ENCODE assay signal across 8 mouse cellular contexts in genomic region chr13:69543595-69543994, GRCm38 (mm10). TPM values are rescaled to one million over a fixed set of nuclear protein-coding genes. Genes with fewer than 3 reads are reported as not detected.
A peak's percentile ranks its signal among the peaks of the same experiment; 100 is the strongest.
DNase-seq lines count a peak whose midpoint lies in the region; ATAC-seq and TF ChIP-seq lines count a peak whose summit lies in the region.

No protein-coding gene starts in this region.

- no peak for TF ChIP-seq EP300 in stomach, postnatal 0 days (optimal IDR thresholded peaks at IDR 0.05)

- H3K9ac ChIP-seq in forebrain, postnatal 0 days = no peak overlapping the region
- no peak overlapping the region for H3K9ac ChIP-seq in forebrain, embryonic 14.5 days (ENCODE audit: low read length)
- H3K9ac ChIP-seq in neural tube, embryonic 11.5 days (ENCODE audit: low read length) = no peak overlapping the region
- H3K9ac ChIP-seq in liver, embryonic 13.5 days = 0 out of 2 replicates have a peak overlapping the region, but pooled peaks have one; percentile 17
- peak overlapping the region; percentile 27 for H3K9ac ChIP-seq in stomach, postnatal 0 days (ENCODE audit: low read length)

- DNase-seq in forebrain, postnatal 0 days = no peak
- no peak for DNase-seq in forebrain, embryonic 14.5 days (ENCODE audit: low spot score)
- no peak for DNase-seq in neural tube, embryonic 11.5 days (ENCODE audit: low spot score)
- DNase-seq in neural tube, embryonic 10.5 days (ENCODE audit: extremely low spot score, low spot score) = no peak
- no peak for DNase-seq in liver, embryonic 13.5 days
- DNase-seq in stomach, postnatal 0 days (ENCODE audit: low spot score) = no peak
- DNase-seq in adrenal gland, postnatal 4 days (ENCODE audit: low spot score in 2 of 2) = no peak
- DNase-seq in adrenal gland, adult 18-20 months (ENCODE audit: low spot score in 2 of 2) = no peak

- no peaks in the 10 kb centered on the region for H3K36me3 ChIP-seq in forebrain, postnatal 0 days (ENCODE audit: insufficient read depth)
- H3K36me3 ChIP-seq in forebrain, embryonic 14.5 days (ENCODE audit: control insufficient read depth, insufficient read depth, low read length) = no peaks in the 10 kb centered on the region
- H3K36me3 ChIP-seq in neural tube, embryonic 11.5 days (ENCODE audit: control insufficient read depth, insufficient read depth, low read length) = no peaks in the 10 kb centered on the region
- no peaks in the 10 kb centered on the region for H3K36me3 ChIP-seq in liver, embryonic 13.5 days
- no peaks in the 10 kb centered on the region for H3K36me3 ChIP-seq in stomach, postnatal 0 days (ENCODE audit: control insufficient read depth, insufficient read depth, low read length)

- H3K9me3 ChIP-seq in forebrain, postnatal 0 days (ENCODE audit: low read length) = no peaks in the 10 kb centered on the region
- no peaks in the 10 kb centered on the region for H3K9me3 ChIP-seq in forebrain, embryonic 14.5 days (replicated peaks; ENCODE audit: control insufficient read depth, low read length)
- no peaks in the 10 kb centered on the region for H3K9me3 ChIP-seq in neural tube, embryonic 11.5 days (ENCODE audit: control insufficient read depth, low read length)
- no peaks in the 10 kb centered on the region for H3K9me3 ChIP-seq in liver, embryonic 13.5 days (replicated peaks)
- H3K9me3 ChIP-seq in stomach, postnatal 0 days (ENCODE audit: control insufficient read depth, low read length) = no peaks in the 10 kb centered on the region

- no peak for TF ChIP-seq CTCF in forebrain, postnatal 0 days (IDR thresholded peaks at IDR 0.05; ENCODE audit: low read depth)
- TF ChIP-seq CTCF in stomach, postnatal 0 days (IDR thresholded peaks at IDR 0.05; ENCODE audit: low read depth) = no peak

- no peak overlapping the region for H3K27ac ChIP-seq in forebrain, postnatal 0 days (ENCODE audit: low read depth, low read length)
- H3K27ac ChIP-seq in forebrain, embryonic 14.5 days (ENCODE audit: low read depth, low read length) = no peak overlapping the region
- H3K27ac ChIP-seq in neural tube, embryonic 11.5 days (ENCODE audit: low read depth, low read length) = no peak overlapping the region
- H3K27ac ChIP-seq in liver, embryonic 13.5 days = no peak overlapping the region
- H3K27ac ChIP-seq in stomach, postnatal 0 days (replicated peaks) = peak overlapping the region; percentile 73

- H3K4me3 ChIP-seq in forebrain, postnatal 0 days (ENCODE audit: low read depth, low read length) = no peak overlapping the region
- H3K4me3 ChIP-seq in forebrain, embryonic 14.5 days (ENCODE audit: low read depth, low read length) = no peak overlapping the region
- 0 out of 2 replicates have a peak overlapping the region, but pooled peaks have one; percentile 6 for H3K4me3 ChIP-seq in neural tube, embryonic 11.5 days (ENCODE audit: low read depth, low read length)
- H3K4me3 ChIP-seq in liver, embryonic 13.5 days (replicated peaks) = 0 out of 2 replicates have a peak overlapping the region, but pooled peaks have one; percentile 12
- peak overlapping the region; percentile 21 for H3K4me3 ChIP-seq in stomach, postnatal 0 days (ENCODE audit: low read depth, low read length)

- H3K4me1 ChIP-seq in forebrain, postnatal 0 days (ENCODE audit: insufficient read depth) = no peaks in the 10 kb centered on the region
- peaks cover 2% of the 10 kb centered on the region; the same call in 1 of the 2 replicates for H3K4me1 ChIP-seq in forebrain, embryonic 14.5 days (ENCODE audit: control insufficient read depth, insufficient read depth, low read length)
- H3K4me1 ChIP-seq in neural tube, embryonic 11.5 days (ENCODE audit: control insufficient read depth, insufficient read depth, low read length) = 0 out of 2 replicates have a peak, but pooled peaks cover 5% of the 10 kb centered on the region
- peaks cover 10% of the 10 kb centered on the region for H3K4me1 ChIP-seq in liver, embryonic 13.5 days (replicated peaks)
- H3K4me1 ChIP-seq in stomach, postnatal 0 days (replicated peaks; ENCODE audit: control insufficient read depth, insufficient read depth) = peaks cover 3% of the 10 kb centered on the region; the same call in 1 of the 2 replicates

- WGBS in forebrain, postnatal 0 days = 47% methylated on average over 12 of the region's 12 CpGs
- WGBS in forebrain, embryonic 14.5 days = 56% methylated on average over 12 of the region's 12 CpGs
- WGBS in neural tube, embryonic 11.5 days = 48% methylated on average over 12 of the region's 12 CpGs
- 62% methylated on average over 12 of the region's 12 CpGs for WGBS in liver, embryonic 13.5 days (ENCODE audit: insufficient replicate concordance)
- 28% methylated on average over 12 of the region's 12 CpGs for WGBS in stomach, postnatal 0 days

- H3K27me3 ChIP-seq in forebrain, postnatal 0 days (ENCODE audit: insufficient read depth, low read length) = no peaks in the 10 kb centered on the region; the same call in 1 of the 2 replicates
- H3K27me3 ChIP-seq in forebrain, embryonic 14.5 days (replicated peaks; ENCODE audit: control insufficient read depth, insufficient read depth, low read length) = no peaks in the 10 kb centered on the region
- no peaks in the 10 kb centered on the region for H3K27me3 ChIP-seq in neural tube, embryonic 11.5 days (ENCODE audit: control insufficient read depth, insufficient read depth, low read length)
- peaks cover 9% of the 10 kb centered on the region for H3K27me3 ChIP-seq in liver, embryonic 13.5 days
- no peaks in the 10 kb centered on the region for H3K27me3 ChIP-seq in stomach, postnatal 0 days (ENCODE audit: control insufficient read depth, insufficient read depth, low read length)

- 0 out of 2 replicates have a peak, but pooled peaks have one; percentile 22 for ATAC-seq in forebrain, postnatal 0 days
- ATAC-seq in forebrain, embryonic 14.5 days = no peak
- ATAC-seq in neural tube, embryonic 11.5 days (ENCODE audit: insufficient read depth, low FRiP score, low TSS enrichment) = no peak
- peak; percentile 37; the same call in 1 of the 2 replicates for ATAC-seq in liver, embryonic 13.5 days (ENCODE audit: low read depth)
- ATAC-seq in stomach, postnatal 0 days (ENCODE audit: low FRiP score, low TSS enrichment) = 0 out of 2 replicates have a peak, but pooled peaks have one; percentile 28

- no peak overlapping the region for H3K4me2 ChIP-seq in forebrain, postnatal 0 days (ENCODE audit: low read depth)
- no peak overlapping the region for H3K4me2 ChIP-seq in forebrain, embryonic 14.5 days (ENCODE audit: low read length)
- H3K4me2 ChIP-seq in neural tube, embryonic 11.5 days (ENCODE audit: low read depth) = peak overlapping the region; percentile 19; the same call in 1 of the 2 replicates
- peak overlapping the region; percentile 36 for H3K4me2 ChIP-seq in liver, embryonic 13.5 days
- H3K4me2 ChIP-seq in stomach, postnatal 0 days (replicated peaks; ENCODE audit: low read depth) = peak overlapping the region; percentile 35; the same call in 1 of the 2 replicates

RNA-seq across cellular contexts. Expression of gene Tent4a, which starts 9.2 kb away (rescaled TPM):
- 21.7 and 29.3 TPM in 2 replicates for total RNA-seq in forebrain, postnatal 0 days (2014; rRNA removed)
- polyA plus RNA-seq in forebrain, postnatal 0 days (2015; fragmentation: Nextera tagmentation; extraction: Ambion mirVana) = 4.5 and 4.9 TPM in 2 replicates
- polyA plus RNA-seq in forebrain, embryonic 14.5 days (2014; fragmentation: Nextera tagmentation; extraction: Ambion mirVana) = 8.8 and 9.0 TPM in 2 replicates
- polyA plus RNA-seq in neural tube, embryonic 11.5 days (2014; fragmentation: Nextera tagmentation; extraction: Ambion mirVana) = 8.5 and 10.5 TPM in 2 replicates
- polyA plus RNA-seq in liver, embryonic 13.5 days (2015; fragmentation: Nextera tagmentation; extraction: Ambion mirVana) = 1.9 and 2.1 TPM in 2 replicates
- 2.6 and 3.1 TPM in 2 replicates for polyA plus RNA-seq in stomach, postnatal 0 days (2015; fragmentation: Nextera tagmentation; extraction: Ambion mirVana)
- total RNA-seq in adrenal gland, postnatal 4 days (2021) = 10 to 100 TPM; 26.2 to 28.3 TPM
- 10 to 100 TPM; 17.5 to 20.9 TPM for total RNA-seq in adrenal gland, adult 18-20 months (2021)

RNA-seq across cellular contexts. Expression of gene Nsun2, which starts 10.0 kb away (rescaled TPM):
- 64.2 and 64.3 TPM in 2 replicates for total RNA-seq in forebrain, postnatal 0 days (2014; rRNA removed)
- 64.6 and 74.4 TPM in 2 replicates for polyA plus RNA-seq in forebrain, postnatal 0 days (2015; fragmentation: Nextera tagmentation; extraction: Ambion mirVana)
- polyA plus RNA-seq in forebrain, embryonic 14.5 days (2014; fragmentation: Nextera tagmentation; extraction: Ambion mirVana) = 86.2 and 87.4 TPM in 2 replicates
- 139 and 143 TPM in 2 replicates for polyA plus RNA-seq in neural tube, embryonic 11.5 days (2014; fragmentation: Nextera tagmentation; extraction: Ambion mirVana)
- polyA plus RNA-seq in liver, embryonic 13.5 days (2015; fragmentation: Nextera tagmentation; extraction: Ambion mirVana) = 136 and 159 TPM in 2 replicates
- 68.6 and 69.7 TPM in 2 replicates for polyA plus RNA-seq in stomach, postnatal 0 days (2015; fragmentation: Nextera tagmentation; extraction: Ambion mirVana)
- 10 to 100 TPM; 79.0 to 85.1 TPM for total RNA-seq in adrenal gland, postnatal 4 days (2021)
- 10 to 100 TPM; 77.3 to 85.7 TPM for total RNA-seq in adrenal gland, adult 18-20 months (2021)

Comparison
In these comparisons a context has a peak if more than half of its experiments do, and no peak if none do; other contexts are left out.
1. ATAC-seq: peak in forebrain, postnatal 0 days (single experiment), liver, embryonic 13.5 days (single experiment) and stomach, postnatal 0 days (single experiment); none in forebrain, embryonic 14.5 days (single experiment) and neural tube, embryonic 11.5 days (single experiment).
2. H3K4me2 ChIP-seq: peak in neural tube, embryonic 11.5 days (single experiment), liver, embryonic 13.5 days (single experiment) and stomach, postnatal 0 days (single experiment); none in forebrain, postnatal 0 days (single experiment) and forebrain, embryonic 14.5 days (single experiment).
3. H3K4me3 ChIP-seq: peak in neural tube, embryonic 11.5 days (single experiment), liver, embryonic 13.5 days (single experiment) and stomach, postnatal 0 days (single experiment); none in forebrain, postnatal 0 days (single experiment) and forebrain, embryonic 14.5 days (single experiment).
4. H3K9ac ChIP-seq: peak in liver, embryonic 13.5 days (single experiment) and stomach, postnatal 0 days (single experiment); none in forebrain, postnatal 0 days (single experiment), forebrain, embryonic 14.5 days (single experiment) and neural tube, embryonic 11.5 days (single experiment).